Mouse (Mus musculus) left cerebral cortex, adult 9 months (tissue): ENCODE measurements around the gene A630095N17Rik.

Experiments
- DNase-seq, 2 experiments: peaks; one replicate each; pipeline ENCODE4 v3.0.0; 2022; ENCODE audit warnings: low spot score in 2 of 2

A630095N17Rik gene

GRCm38 (mm10) chr1:75214442-75214841 is 17.5 kb downstream of the A630095N17Rik start:
- no peak for DNase-seq

GRCm38 (mm10) chr1:75213096-75213495 is 18.8 kb downstream of the A630095N17Rik start:
- no peak for DNase-seq

GRCm38 (mm10) chr1:75212542-75212941 is 19.4 kb downstream of the A630095N17Rik start:
- DNase-seq, result no peak

GRCm38 (mm10) chr1:75211141-75211708 is 20.7 kb downstream of the A630095N17Rik start:
- DNase-seq, result no peak

- DNase-seq, result peak; percentile 87 to 96
Measured at GRCm38 (mm10) chr1:75210136-75211087, 21.5 kb downstream of the A630095N17Rik start, which contains the start of the genes Glb1l and Stk16. Glb1l (minus strand) TSS chr1:75210813. Stk16 (plus strand) TSS chr1:75210838.

- DNase-seq, result no peak
Measured at GRCm38 (mm10) chr1:75208967-75209678, 22.8 kb downstream of the A630095N17Rik start.

- DNase-seq, result no peak
Measured at GRCm38 (mm10) chr1:75201236-75201635, 30.7 kb downstream of the A630095N17Rik start.

GRCm38 (mm10) chr1:75192452-75192851 is 39.5 kb downstream of the A630095N17Rik start:
- no peak for DNase-seq

- peak; percentile 98 for DNase-seq
Measured at GRCm38 (mm10) chr1:75191622-75192402, 40.1 kb downstream of the A630095N17Rik start, which contains the start of the genes Ankzf1 and Atg9a. Ankzf1 (plus strand) TSS chr1:75192151. Atg9a (minus strand) TSS chr1:75192196.

- DNase-seq, result no peak
Measured at GRCm38 (mm10) chr1:75191258-75191621, 40.7 kb downstream of the A630095N17Rik start.

GRCm38 (mm10) chr1:75190577-75190976 is 41.3 kb downstream of the A630095N17Rik start:
- no peak for DNase-seq

GRCm38 (mm10) chr1:75187914-75188483 is 43.9 kb downstream of the A630095N17Rik start:
- no peak for DNase-seq

- DNase-seq, result no peak
Measured at GRCm38 (mm10) chr1:75187126-75187525, 44.8 kb downstream of the A630095N17Rik start.

GRCm38 (mm10) chr1:75185495-75185894 is 46.4 kb downstream of the A630095N17Rik start:
- no peak for DNase-seq

GRCm38 (mm10) chr1:75182160-75182559 is 49.7 kb downstream of the A630095N17Rik start:
- DNase-seq, result no peak

- no peak for DNase-seq
Measured at GRCm38 (mm10) chr1:75181377-75181870, 50.5 kb downstream of the A630095N17Rik start.

GRCm38 (mm10) chr1:75180741-75181140 is 51.2 kb downstream of the A630095N17Rik start:
- DNase-seq, result no peak

GRCm38 (mm10) chr1:75180105-75180590 is 51.8 kb downstream of the A630095N17Rik start, which contains the start of gene Abcb6:
Abcb6 (minus strand) TSS chr1:75180392.
- peak; percentile 89 to 95 for DNase-seq

GRCm38 (mm10) chr1:75179334-75180104 is 52.4 kb downstream of the A630095N17Rik start:
- peak in 1 of 2 experiments; percentile 42 for DNase-seq
